Mouse (Mus musculus): ENCODE measurements around the gene Drap1.

GRCm38 (mm10) chr19:5411961-5412360 is 12.8 kb downstream of the Drap1 start:
- no peak for TF ChIP-seq CTCF (IDR thresholded peaks at IDR 0.05; ENCODE audit: insufficient read depth, low read length)
- TF ChIP-seq POLR2A (IDR thresholded peaks at IDR 0.05; ENCODE audit: borderline replicate concordance, extremely low read depth, low read depth, low read length) = 0 out of 2 replicates have a peak, but pooled peaks have one; percentile 26

All from lung, adult 2 months (tissue).